Mouse (Mus musculus): ENCODE measurements around the gene Pld4. TPM values are rescaled to one million over a fixed set of nuclear protein-coding genes. Genes with fewer than 3 reads are reported as not detected.
A peak's percentile ranks its signal among the peaks of the same experiment; 100 is the strongest.

Pld4 gene
- polyA plus RNA-seq, 1 experiment = 7.8 TPM

DNA sequence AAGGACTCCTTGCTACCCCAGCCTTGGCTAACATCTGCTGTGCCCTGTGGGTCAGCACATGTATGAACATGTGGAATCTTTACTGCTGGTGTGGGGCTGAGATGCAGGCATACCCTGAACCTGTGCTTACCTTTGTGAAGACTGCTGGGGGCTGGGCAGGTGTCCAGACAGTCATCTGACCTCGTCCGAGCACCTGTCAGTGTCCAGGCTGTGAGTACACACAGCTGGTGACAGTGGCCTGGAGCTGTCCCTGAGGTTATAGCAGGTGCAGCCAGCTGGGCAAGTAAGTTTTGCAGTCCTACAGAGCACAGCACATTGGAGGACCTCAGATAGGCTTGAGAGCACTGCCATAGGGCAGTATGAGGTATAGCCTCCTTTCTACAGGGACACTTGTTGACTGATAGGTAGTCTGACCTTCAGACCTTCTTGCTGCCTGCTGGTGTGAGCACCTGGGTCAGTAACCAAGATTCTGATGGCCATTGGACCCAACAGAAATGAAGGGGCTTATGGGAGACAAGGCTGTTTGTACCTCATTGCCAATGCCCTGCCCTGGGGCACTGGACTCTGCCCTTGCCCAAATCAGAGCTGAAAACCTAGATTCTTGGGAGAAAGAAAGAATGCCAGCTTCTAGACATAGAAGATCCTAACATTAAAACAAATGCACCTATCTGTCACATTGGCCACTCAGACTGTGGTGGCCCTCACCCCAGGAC lies 26.2 kb upstream of the Pld4 start:
- Histone ChIP-seq H3K27me3 (ENCODE audit: control insufficient read depth, insufficient read depth, low read length) (no peaks in the 10 kb centered on the region), H3K4me1 (ENCODE audit: control insufficient read depth, insufficient read depth, low read length) (peaks cover 60% of the 10 kb centered on the region), H3K4me3 (replicated peaks; ENCODE audit: insufficient read depth, low read depth, low read length) (no peak overlapping the region), H3K27ac (ENCODE audit: insufficient read depth, low read length) (no peak overlapping the region)
- peak; percentile 35 for DNase-seq
- WGBS = 43% methylated on average over 2 of the region's 2 CpGs
- TF ChIP-seq POLR2A (IDR thresholded peaks at IDR 0.05; ENCODE audit: borderline replicate concordance, insufficient read depth, low read length) (no peak), CTCF (IDR thresholded peaks at IDR 0.05; ENCODE audit: borderline replicate concordance, insufficient read depth, low read depth, low read length) (no peak)

GRCm38 (mm10) chr12:112734881-112735655 lies 25.4 kb upstream of the Pld4 start:
- no peak overlapping the region for H3K4me3 ChIP-seq (replicated peaks; ENCODE audit: insufficient read depth, low read depth, low read length)
- WGBS = 65% methylated on average over 19 of the region's 19 CpGs
- H3K27ac ChIP-seq (ENCODE audit: insufficient read depth, low read length) = no peak overlapping the region
- no peaks in the 10 kb centered on the region for H3K27me3 ChIP-seq (ENCODE audit: control insufficient read depth, insufficient read depth, low read length)
- DNase-seq = peak; percentile 28 to 31
- no peak for TF ChIP-seq CTCF (IDR thresholded peaks at IDR 0.05; ENCODE audit: borderline replicate concordance, insufficient read depth, low read depth, low read length)
- H3K4me1 ChIP-seq (ENCODE audit: control insufficient read depth, insufficient read depth, low read length) = peaks cover 67% of the 10 kb centered on the region

GRCm38 (mm10) chr12:112735896-112736635 lies 24.4 kb upstream of the Pld4 start:
- peak; percentile 59 to 62 for DNase-seq
- Histone ChIP-seq H3K27ac (ENCODE audit: insufficient read depth, low read length) (no peak overlapping the region), H3K27me3 (ENCODE audit: control insufficient read depth, insufficient read depth, low read length) (no peaks in the 10 kb centered on the region), H3K4me1 (ENCODE audit: control insufficient read depth, insufficient read depth, low read length) (peaks cover 66% of the 10 kb centered on the region), H3K4me3 (replicated peaks; ENCODE audit: insufficient read depth, low read depth, low read length) (no peak overlapping the region)
- WGBS = 25% methylated on average over 29 of the region's 29 CpGs
- TF ChIP-seq CTCF (IDR thresholded peaks at IDR 0.05; ENCODE audit: borderline replicate concordance, insufficient read depth, low read depth, low read length) (no peak), POLR2A (IDR thresholded peaks at IDR 0.05; ENCODE audit: borderline replicate concordance, insufficient read depth, low read length) (no peak)

GRCm38 (mm10) chr12:112736636-112736925 lies 23.9 kb upstream of the Pld4 start:
- no peak overlapping the region for H3K27ac ChIP-seq (ENCODE audit: insufficient read depth, low read length)
- peaks cover 66% of the 10 kb centered on the region for H3K4me1 ChIP-seq (ENCODE audit: control insufficient read depth, insufficient read depth, low read length)
- no peaks in the 10 kb centered on the region for H3K27me3 ChIP-seq (ENCODE audit: control insufficient read depth, insufficient read depth, low read length)
- no peak for DNase-seq
- 73% methylated on average over 10 of the region's 10 CpGs for WGBS
- no peak overlapping the region for H3K4me3 ChIP-seq (replicated peaks; ENCODE audit: insufficient read depth, low read depth, low read length)
- TF ChIP-seq CTCF (IDR thresholded peaks at IDR 0.05; ENCODE audit: borderline replicate concordance, insufficient read depth, low read depth, low read length) (no peak), POLR2A (IDR thresholded peaks at IDR 0.05; ENCODE audit: borderline replicate concordance, insufficient read depth, low read length) (no peak)

DNA sequence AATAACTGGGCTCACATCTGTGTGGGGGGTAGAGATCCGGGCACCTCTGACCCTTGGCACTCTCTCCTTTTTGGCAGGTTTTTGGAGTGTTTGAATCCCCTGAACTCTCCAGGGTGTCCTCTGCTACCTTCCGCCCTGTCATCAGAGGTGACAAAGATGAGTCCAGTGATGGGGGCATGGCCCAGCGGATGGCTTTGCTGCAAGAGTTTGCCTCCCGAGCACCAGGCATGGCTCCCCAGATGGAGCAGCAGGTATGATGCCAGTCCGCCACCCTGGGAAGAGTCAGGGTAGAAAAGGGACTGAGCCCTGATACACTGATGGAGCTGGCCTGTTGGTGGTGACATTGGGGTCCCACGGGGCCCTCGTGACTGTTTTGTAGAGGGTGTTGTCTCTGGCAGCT lies 23.4 kb upstream of the Pld4 start:
- no peak overlapping the region for H3K27ac ChIP-seq (ENCODE audit: insufficient read depth, low read length)
- TF ChIP-seq POLR2A (IDR thresholded peaks at IDR 0.05; ENCODE audit: borderline replicate concordance, insufficient read depth, low read length) (no peak), CTCF (IDR thresholded peaks at IDR 0.05; ENCODE audit: borderline replicate concordance, insufficient read depth, low read depth, low read length) (no peak)
- peak in 1 of 2 experiments; percentile 32 for DNase-seq
- 52% methylated on average over 7 of the region's 7 CpGs for WGBS
- no peak overlapping the region for H3K4me3 ChIP-seq (replicated peaks; ENCODE audit: insufficient read depth, low read depth, low read length)
- no peaks in the 10 kb centered on the region for H3K27me3 ChIP-seq (ENCODE audit: control insufficient read depth, insufficient read depth, low read length)
- H3K4me1 ChIP-seq (ENCODE audit: control insufficient read depth, insufficient read depth, low read length) = peaks cover 61% of the 10 kb centered on the region

DNA sequence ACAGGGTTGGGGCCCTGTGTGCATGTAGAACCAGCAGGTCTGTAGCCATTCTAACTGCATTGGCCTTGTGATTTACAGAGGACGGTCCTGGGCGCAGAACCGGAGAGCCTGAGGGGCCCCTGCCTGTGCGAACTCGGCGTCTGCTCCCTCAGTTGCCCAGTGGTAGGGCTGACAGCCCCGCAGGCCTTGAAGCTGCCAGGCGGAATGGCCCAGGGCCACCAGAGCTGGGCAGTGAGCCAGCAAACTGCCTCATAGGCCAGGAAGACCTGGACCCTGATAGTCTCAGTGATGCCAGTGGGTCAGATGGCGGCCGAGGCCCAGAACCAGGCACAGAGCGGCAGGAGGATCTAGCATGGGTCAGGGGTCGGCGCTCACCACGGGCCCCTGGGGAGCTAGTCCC lies 22.7 kb upstream of the Pld4 start:
- no peak overlapping the region for H3K4me3 ChIP-seq (replicated peaks; ENCODE audit: insufficient read depth, low read depth, low read length)
- peak; percentile 96 for DNase-seq
- H3K27me3 ChIP-seq (ENCODE audit: control insufficient read depth, insufficient read depth, low read length) = no peaks in the 10 kb centered on the region
- no peak for TF ChIP-seq CTCF (IDR thresholded peaks at IDR 0.05; ENCODE audit: borderline replicate concordance, insufficient read depth, low read depth, low read length)
- no peak for TF ChIP-seq POLR2A (IDR thresholded peaks at IDR 0.05; ENCODE audit: borderline replicate concordance, insufficient read depth, low read length)
- peak overlapping the region; percentile 27; the same call in 1 of the 2 replicates for H3K27ac ChIP-seq (ENCODE audit: insufficient read depth, low read length)
- H3K4me1 ChIP-seq (ENCODE audit: control insufficient read depth, insufficient read depth, low read length) = peaks cover 55% of the 10 kb centered on the region
- WGBS = 6% methylated on average over 14 of the region's 14 CpGs

- 45% methylated on average over 31 of the region's 31 CpGs for WGBS
- Histone ChIP-seq H3K4me3 (replicated peaks; ENCODE audit: insufficient read depth, low read depth, low read length) (no peak overlapping the region), H3K27ac (ENCODE audit: insufficient read depth, low read length) (0 out of 2 replicates have a peak overlapping the region, but pooled peaks have one; percentile 11), H3K27me3 (ENCODE audit: control insufficient read depth, insufficient read depth, low read length) (no peaks in the 10 kb centered on the region), H3K4me1 (ENCODE audit: control insufficient read depth, insufficient read depth, low read length) (peaks cover 53% of the 10 kb centered on the region)
- DNase-seq = peak; percentile 42 to 57
- TF ChIP-seq POLR2A (IDR thresholded peaks at IDR 0.05; ENCODE audit: borderline replicate concordance, insufficient read depth, low read length) (no peak), CTCF (IDR thresholded peaks at IDR 0.05; ENCODE audit: borderline replicate concordance, insufficient read depth, low read depth, low read length) (no peak)
Measured at GRCm38 (mm10) chr12:112738281-112739022, 22.0 kb upstream of the Pld4 start.
